Mouse (Mus musculus) MEL (cell line): ENCODE measurements at regions not wholly inside any gene's neighbourhood (a gene's known extent, or its start where the extent isn't known, plus 50 kb on each side); places are given as distances from the start of the nearest gene placed in this dataset.

Source experiments
- DNase-seq: peaks from one replicate; pipeline ENCODE4 v3.0.0; 2011; ENCODE audit warnings: low read depth, low spot score
- H3K27ac ChIP-seq: 2 replicates; pipeline ENCODE4 v1.5.1; 2012; ENCODE audit warnings: low read depth, mild to moderate bottlenecking, control low read depth, low read length, moderate library complexity; ENCODE audit not compliant: control insufficient read depth
- H3K27me3 ChIP-seq, 2 experiments: fragments of 150-350 bp in 1 of 2; sonication (generic) in 1 of 2; 2 replicates each; pipeline ENCODE4 v1.6.1; 2012; ENCODE audit warnings: low read length in 2 of 2, mild to moderate bottlenecking in 2 of 2, improper control_type of control experiment in 1 of 2, moderate library complexity in 1 of 2; ENCODE audit not compliant: insufficient read depth in 2 of 2, control insufficient read depth in 1 of 2
- H3K36me3 ChIP-seq, 2 experiments: 2 replicates each; pipeline ENCODE4 v1.6.1; 2012 to 2014; ENCODE audit warnings: low read length in 2 of 2, improper control_type of control experiment in 1 of 2, inconsistent platforms in 1 of 2, mild to moderate bottlenecking in 1 of 2; ENCODE audit not compliant: insufficient read depth in 2 of 2, control insufficient read depth in 1 of 2
- H3K4me1 ChIP-seq, 2 experiments: fragments of 150-350 bp in 1 of 2; sonication (generic) in 1 of 2; 2 replicates each; pipeline ENCODE4 v1.6.1; 2012; ENCODE audit warnings: low read length in 2 of 2, improper control_type of control experiment in 1 of 2, mild to moderate bottlenecking in 1 of 2; ENCODE audit not compliant: insufficient read depth in 2 of 2, control insufficient read depth in 1 of 2
- H3K4me3 ChIP-seq, 2 experiments: fragments of 150-350 bp in 1 of 2; sonication (generic) in 1 of 2; 2 replicates each; pipeline ENCODE4 v1.5.1; 2012; ENCODE audit warnings: low read depth in 2 of 2, low read length in 2 of 2, mild to moderate bottlenecking in 2 of 2, moderate library complexity in 2 of 2, control low read depth in 1 of 2, improper control_type of control experiment in 1 of 2; ENCODE audit not compliant: control insufficient read depth in 1 of 2, insufficient read depth in 1 of 2
- H3K79me2 ChIP-seq: 2 replicates; pipeline ENCODE4 v1.6.1; 2012; ENCODE audit warnings: mild to moderate bottlenecking, low read length, moderate library complexity; ENCODE audit not compliant: control insufficient read depth, poor library complexity, insufficient read depth
- H3K9ac ChIP-seq: 2 replicates; pipeline ENCODE4 v1.6.1; 2012; ENCODE audit warnings: low read depth, mild to moderate bottlenecking, control low read depth, low read length, moderate library complexity; ENCODE audit not compliant: control insufficient read depth, poor library complexity, severe bottlenecking
- H3K9me3 ChIP-seq: fragments of 150-350 bp; sonication (generic); replicated peaks from 2 replicates; pipeline ENCODE4 v1.6.1; 2012; ENCODE audit warnings: mild to moderate bottlenecking, low read length, improper control_type of control experiment, moderate library complexity; ENCODE audit not compliant: insufficient read depth
- CHD1 ChIP-seq: IDR thresholded peaks from 2 replicates; pipeline ENCODE4 v1.6.1; 2012; ENCODE audit warnings: low read depth, mild to moderate bottlenecking, inconsistent platforms, low read length, improper control_type of control experiment
- CHD2 ChIP-seq: IDR thresholded peaks from 2 replicates; pipeline ENCODE4 v1.6.1; 2011; ENCODE audit warnings: low read length, improper control_type of control experiment
- CTCF ChIP-seq, 3 experiments: IDR thresholded peaks in 2 of 3; conservative IDR thresholded peaks in 1 of 3; 2 replicates each; pipeline ENCODE4 v1.5.1; 2011 to 2012; ENCODE audit warnings: low read length in 3 of 3, low read depth in 2 of 3, mild to moderate bottlenecking in 2 of 3, improper control_type of control experiment in 1 of 3, inconsistent platforms in 1 of 3, mixed read lengths in 1 of 3, moderate library complexity in 1 of 3; ENCODE audit not compliant: control insufficient read depth in 1 of 3, insufficient read depth in 1 of 3, poor library complexity in 1 of 3, severe bottlenecking in 1 of 3
- E2F4 ChIP-seq: IDR thresholded peaks from 2 replicates; pipeline ENCODE4 v1.6.1; 2011; ENCODE audit warnings: low read depth, low read length, improper control_type of control experiment, borderline replicate concordance
- ELF1 ChIP-seq: IDR thresholded peaks from 2 replicates; pipeline ENCODE4 v1.6.1; 2014; ENCODE audit warnings: low read depth, mild to moderate bottlenecking, inconsistent platforms, low read length, improper control_type of control experiment, moderate library complexity
- EP300 ChIP-seq, 2 experiments: IDR thresholded peaks; 2 replicates each; pipeline ENCODE4 v1.6.1; 2011; ENCODE audit warnings: improper control_type of control experiment in 2 of 2, low read length in 2 of 2, low read depth in 1 of 2, mild to moderate bottlenecking in 1 of 2
- ETS1 ChIP-seq: IDR thresholded peaks from 2 replicates; pipeline ENCODE4 v1.6.1; 2012; ENCODE audit warnings: low read depth, mild to moderate bottlenecking, inconsistent platforms, low read length, improper control_type of control experiment, moderate library complexity
- GABPA ChIP-seq: IDR thresholded peaks from 2 replicates; pipeline ENCODE4 v1.6.1; 2012; ENCODE audit warnings: low read depth, mild to moderate bottlenecking, inconsistent platforms, low read length, improper control_type of control experiment, moderate library complexity
- GATA1 ChIP-seq: IDR thresholded peaks from 2 replicates; pipeline ENCODE4 v1.6.1; 2011; ENCODE audit warnings: low read depth, low read length, improper control_type of control experiment
- HCFC1 ChIP-seq: IDR thresholded peaks from 2 replicates; pipeline ENCODE4 v1.6.1; 2012; ENCODE audit warnings: low read depth, mild to moderate bottlenecking, inconsistent platforms, low read length, improper control_type of control experiment, moderate library complexity
- JUND ChIP-seq: IDR thresholded peaks from 2 replicates; pipeline ENCODE4 v1.6.1; 2011; ENCODE audit warnings: low read depth, mild to moderate bottlenecking, improper control_type of control experiment, low read length
- KAT2A ChIP-seq: conservative IDR thresholded peaks from 2 replicates; pipeline ENCODE4 v1.6.1; 2012; ENCODE audit warnings: low read depth, low read length, improper control_type of control experiment, inconsistent platforms
- MAFK ChIP-seq: IDR thresholded peaks from 2 replicates; pipeline ENCODE4 v1.6.1; 2011; ENCODE audit warnings: low read depth, mild to moderate bottlenecking, low read length, improper control_type of control experiment, borderline replicate concordance
- MEF2A ChIP-seq: IDR thresholded peaks from 2 replicates; pipeline ENCODE4 v1.6.1; 2014; ENCODE audit warnings: low read depth, mild to moderate bottlenecking, inconsistent platforms, low read length, improper control_type of control experiment; ENCODE audit not compliant: poor library complexity, insufficient replicate concordance, severe bottlenecking; ENCODE audit errors: extremely low read depth
- MXI1 ChIP-seq: IDR thresholded peaks from 2 replicates; pipeline ENCODE4 v1.6.1; 2011; ENCODE audit warnings: mild to moderate bottlenecking, low read depth, low read length, improper control_type of control experiment
- MYB ChIP-seq: IDR thresholded peaks from 2 replicates; pipeline ENCODE4 v1.6.1; 2011; ENCODE audit warnings: mild to moderate bottlenecking, low read depth, low read length, improper control_type of control experiment
- NELFE ChIP-seq: IDR thresholded peaks from 2 replicates; pipeline ENCODE4 v1.6.1; 2011; ENCODE audit warnings: low read depth, low read length, improper control_type of control experiment
- NRF1 ChIP-seq: IDR thresholded peaks from 2 replicates; pipeline ENCODE4 v1.6.1; 2014; ENCODE audit warnings: low read depth, mild to moderate bottlenecking, inconsistent platforms, low read length, improper control_type of control experiment, moderate library complexity; ENCODE audit not compliant: poor library complexity, insufficient read depth, severe bottlenecking
- POLR2A ChIP-seq, 2 experiments: IDR thresholded peaks; 2 replicates each; pipeline ENCODE4 v1.6.1; 2011 to 2012; ENCODE audit warnings: low read length in 2 of 2, mild to moderate bottlenecking in 2 of 2, control low read depth in 1 of 2, improper control_type of control experiment in 1 of 2, low read depth in 1 of 2, moderate library complexity in 1 of 2; ENCODE audit not compliant: control insufficient read depth in 1 of 2, insufficient read depth in 1 of 2, poor library complexity in 1 of 2
- POLR2AphosphoS2 ChIP-seq: IDR thresholded peaks from 2 replicates; pipeline ENCODE4 v1.6.1; 2011; ENCODE audit warnings: low read length, improper control_type of control experiment
- RCOR1 ChIP-seq: IDR thresholded peaks from 2 replicates; pipeline ENCODE4 v1.6.1; 2012; ENCODE audit warnings: low read depth, mild to moderate bottlenecking, inconsistent platforms, low read length, improper control_type of control experiment
- SIN3A ChIP-seq: IDR thresholded peaks from 2 replicates; pipeline ENCODE4 v1.6.1; 2012; ENCODE audit warnings: low read length, improper control_type of control experiment, inconsistent platforms
- SMC3 ChIP-seq: IDR thresholded peaks from 2 replicates; pipeline ENCODE4 v1.6.1; 2011; ENCODE audit warnings: low read depth, low read length, improper control_type of control experiment
- TAL1 ChIP-seq: IDR thresholded peaks from 2 replicates; pipeline ENCODE4 v1.6.1; 2012; ENCODE audit warnings: mild to moderate bottlenecking, inconsistent platforms, low read length, moderate library complexity, mixed read lengths
- TCF12 ChIP-seq: IDR thresholded peaks from 2 replicates; pipeline ENCODE4 v1.6.1; 2014; ENCODE audit warnings: low read depth, mild to moderate bottlenecking, inconsistent platforms, low read length, improper control_type of control experiment, moderate library complexity
- UBTF ChIP-seq: IDR thresholded peaks from 2 replicates; pipeline ENCODE4 v1.6.1; 2012; ENCODE audit warnings: low read depth, mild to moderate bottlenecking, inconsistent platforms, low read length, improper control_type of control experiment, moderate library complexity, borderline replicate concordance; ENCODE audit not compliant: insufficient read depth
- USF1 ChIP-seq: IDR thresholded peaks from 2 replicates; pipeline ENCODE4 v1.6.1; 2014; ENCODE audit warnings: low read depth, mild to moderate bottlenecking, inconsistent platforms, low read length, improper control_type of control experiment, moderate library complexity
- ZC3H11A ChIP-seq: IDR thresholded peaks from 2 replicates; pipeline ENCODE4 v1.6.1; 2012; ENCODE audit warnings: low read depth, mild to moderate bottlenecking, inconsistent platforms, low read length, improper control_type of control experiment
- ZNF384 ChIP-seq: IDR thresholded peaks from 2 replicates; pipeline ENCODE4 v1.6.1; 2012; ENCODE audit warnings: low read depth, mild to moderate bottlenecking, inconsistent platforms, low read length, improper control_type of control experiment

DNA sequence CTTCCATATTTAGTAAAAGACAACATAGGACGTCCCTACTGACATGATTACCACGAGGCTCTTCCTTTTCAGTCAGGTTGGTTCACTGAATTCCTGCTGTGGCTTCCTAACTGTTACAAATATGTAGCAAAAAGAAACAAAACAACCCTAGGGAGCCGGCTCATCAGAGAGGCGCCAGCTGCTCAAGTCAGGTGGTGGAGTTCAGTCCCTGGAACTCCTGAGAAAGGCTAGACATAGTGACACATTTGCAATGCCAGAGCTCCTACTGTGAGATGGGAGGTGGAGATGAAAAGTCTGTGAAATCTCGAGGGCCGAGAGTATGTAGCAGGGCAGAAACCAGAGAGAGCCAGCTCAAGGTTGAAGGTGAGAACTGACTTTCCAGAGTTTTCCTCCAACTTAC, 70.8 kb upstream of the Thpo start:
- no peaks in the 10 kb centered on the region for H3K27me3 ChIP-seq
- DNase-seq: no peak
- peak overlapping the region in 1 of 2 experiments; percentile 66; a peak in 3 of 4 replicates for H3K4me3 ChIP-seq
- H3K36me3 ChIP-seq: peaks cover 0 to 41% of the 10 kb centered on the region in 2 experiments; a peak in 2 of 4 replicates
- TF ChIP-seq KAT2A: no peak
- no peak; the same call in 1 of the 2 replicates for TF ChIP-seq SIN3A
- no peak for TF ChIP-seq CTCF (IDR thresholded peaks at IDR 0.05 in 2 of 3, conservative IDR thresholded peaks at IDR 0.05 in 1 of 3; ENCODE audit: control insufficient read depth in 1 of 3, insufficient read depth in 1 of 3, low read depth in 2 of 3, low read length in 3 of 3, poor library complexity in 1 of 3, severe bottlenecking in 1 of 3)
- no peak for TF ChIP-seq E2F4
- TF ChIP-seq GABPA: no peak
- no peak for TF ChIP-seq ETS1
- TF ChIP-seq CHD1: no peak
- TF ChIP-seq NRF1: no peak
- TF ChIP-seq POLR2AphosphoS2: no peak
- H3K9ac ChIP-seq: peak overlapping the region; percentile 36
- H3K79me2 ChIP-seq: no peaks in the 10 kb centered on the region
- H3K4me1 ChIP-seq: peaks cover 16 to 60% of the 10 kb centered on the region in 2 experiments
- no peaks in the 10 kb centered on the region for H3K9me3 ChIP-seq
- H3K27ac ChIP-seq: no peak overlapping the region; the same call in 1 of the 2 replicates

DNA sequence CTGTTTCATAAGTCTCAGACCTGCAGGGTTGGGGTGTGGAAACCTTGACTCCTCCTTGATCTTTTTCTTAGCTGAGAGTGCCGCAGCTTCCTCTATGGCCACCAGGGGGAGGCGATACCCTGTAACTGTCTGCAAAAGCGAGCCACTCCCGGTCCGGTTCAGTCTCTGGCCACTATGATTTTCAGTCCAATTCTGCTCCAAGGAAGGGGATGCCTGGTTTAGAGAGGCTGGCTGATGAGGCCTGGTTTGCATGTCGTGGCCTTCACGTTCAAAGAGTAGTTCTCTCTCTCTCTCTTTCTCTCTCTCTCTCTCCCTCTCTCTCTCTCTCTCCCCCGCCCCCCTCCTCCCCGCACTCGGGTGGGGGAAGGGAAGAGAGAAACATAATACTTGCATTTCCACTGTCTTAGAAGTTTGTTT, 70.3 kb upstream of the Thpo start:
- H3K9ac ChIP-seq: peak overlapping the region; percentile 36
- peaks cover 16 to 56% of the 10 kb centered on the region in 2 experiments for H3K4me1 ChIP-seq
- H3K27me3 ChIP-seq: no peaks in the 10 kb centered on the region
- no peaks in the 10 kb centered on the region for H3K9me3 ChIP-seq
- H3K27ac ChIP-seq: no peak overlapping the region
- no peaks in the 10 kb centered on the region for H3K79me2 ChIP-seq
- peaks cover 0 to 38% of the 10 kb centered on the region in 2 experiments; a peak in 2 of 4 replicates for H3K36me3 ChIP-seq
- H3K4me3 ChIP-seq: peak overlapping the region; percentile 58 to 66
- DNase-seq: peak; percentile 90
- peak; percentile 87 for TF ChIP-seq JUND
- no peak for TF ChIP-seq NRF1
- no peak for TF ChIP-seq ETS1
- TF ChIP-seq GATA1: no peak
- peak; percentile 26; the same call in 1 of the 2 replicates for TF ChIP-seq ZC3H11A
- TF ChIP-seq GABPA: no peak
- no peak for TF ChIP-seq NELFE
- TF ChIP-seq CHD1: no peak
- TF ChIP-seq ELF1: no peak
- TF ChIP-seq MYB: no peak
- peak; percentile 38; the same call in 1 of the 2 replicates for TF ChIP-seq SIN3A
- no peak for TF ChIP-seq MEF2A
- TF ChIP-seq E2F4: no peak
- no peak for TF ChIP-seq UBTF
- peak; percentile 76 to 88 (median 84) for TF ChIP-seq CTCF (IDR thresholded peaks at IDR 0.05 in 2 of 3, conservative IDR thresholded peaks at IDR 0.05 in 1 of 3; ENCODE audit: control insufficient read depth in 1 of 3, insufficient read depth in 1 of 3, low read depth in 2 of 3, low read length in 3 of 3, poor library complexity in 1 of 3, severe bottlenecking in 1 of 3)
- TF ChIP-seq EP300 (IDR thresholded peaks at IDR 0.05; ENCODE audit: low read depth in 1 of 2, low read length in 2 of 2): no peak
- no peak for TF ChIP-seq TCF12
- TF ChIP-seq MXI1: peak; percentile 21; the same call in 1 of the 2 replicates
- no peak for TF ChIP-seq USF1
- TF ChIP-seq POLR2AphosphoS2: no peak
- TF ChIP-seq TAL1: no peak
- no peak for TF ChIP-seq KAT2A
- no peak for TF ChIP-seq MAFK
- no peak for TF ChIP-seq POLR2A (IDR thresholded peaks at IDR 0.05; ENCODE audit: control insufficient read depth in 1 of 2, insufficient read depth in 1 of 2, low read depth in 1 of 2, low read length in 2 of 2, poor library complexity in 1 of 2)
- peak; percentile 70 for TF ChIP-seq SMC3
- TF ChIP-seq HCFC1: peak; percentile 10; the same call in 1 of the 2 replicates
- no peak for TF ChIP-seq ZNF384
- peak; percentile 83 for TF ChIP-seq CHD2
- no peak for TF ChIP-seq RCOR1
